Mouse (Mus musculus) T-helper 17 cell (primary cell): ENCODE data around the gene Shmt2.

Experiments
- in situ Hi-C, 2 experiments: fragments of 300-600 bp; cut with MboI, MseI; formaldehyde crosslinking; loops; 1 replicate in 1 of 2; 2 replicates in 1 of 2; pipeline ENCODE4 v1.15.1; 2025; ENCODE audit warnings: high pct_unique_total_duplicates in 2 of 2

Gene Shmt2

GRCm38 (mm10) chr10:127512307-127512666, 10.0 kb downstream of the Shmt2 start:
- in situ Hi-C loops = no loop called here

GRCm38 (mm10) chr10:127511634-127512306, 10.5 kb downstream of the Shmt2 start:
- in situ Hi-C loops = no loop called here

GRCm38 (mm10) chr10:127510895-127511617, 11.2 kb downstream of the Shmt2 start:
- in situ Hi-C loops = no loop called here

GRCm38 (mm10) chr10:127509837-127510701, 12.2 kb downstream of the Shmt2 start:
- in situ Hi-C loops = loop anchor here (5.0 kb wide), 1 partner anchor 32 kb away; no protein-coding TSS in a partner anchor

- in situ Hi-C loops = loop anchor here (5.0 kb wide), 1 partner anchor 33 kb away; no protein-coding TSS in a partner anchor
Measured at GRCm38 (mm10) chr10:127509051-127509836, 13.0 kb downstream of the Shmt2 start.

GRCm38 (mm10) chr10:127508239-127508638, 14.0 kb downstream of the Shmt2 start:
- in situ Hi-C loops = loop anchor here (5.0 kb wide), 1 partner anchor 34 kb away; no protein-coding TSS in a partner anchor

- in situ Hi-C loops = no loop called here
Measured at GRCm38 (mm10) chr10:127500894-127501893, 21.1 kb downstream of the Shmt2 start, which contains the start of gene Stac3. Gene Stac3, plus strand, starts transcription at chr10:127501686.

- in situ Hi-C loops = no loop called here
Measured at GRCm38 (mm10) chr10:127500042-127500441, 22.2 kb downstream of the Shmt2 start.

GRCm38 (mm10) chr10:127499516-127499915, 22.7 kb downstream of the Shmt2 start:
- in situ Hi-C loops = no loop called here

- in situ Hi-C loops = no loop called here
Measured at GRCm38 (mm10) chr10:127496156-127496555, 26.1 kb downstream of the Shmt2 start.

- in situ Hi-C loops = no loop called here
Measured at GRCm38 (mm10) chr10:127492118-127492517, 30.1 kb downstream of the Shmt2 start.

- in situ Hi-C loops = no loop called here
Measured at GRCm38 (mm10) chr10:127491128-127491512, 31.1 kb downstream of the Shmt2 start.

- in situ Hi-C loops = no loop called here
Measured at GRCm38 (mm10) chr10:127490160-127491127, 31.8 kb downstream of the Shmt2 start.

- in situ Hi-C loops = no loop called here
Measured at GRCm38 (mm10) chr10:127488856-127489255, 33.4 kb downstream of the Shmt2 start.

GRCm38 (mm10) chr10:127485235-127485634, 37.0 kb downstream of the Shmt2 start:
- in situ Hi-C loops = no loop called here

- in situ Hi-C loops = no loop called here
Measured at GRCm38 (mm10) chr10:127480833-127481813, 41.1 kb downstream of the Shmt2 start.

GRCm38 (mm10) chr10:127479131-127479530, 43.1 kb downstream of the Shmt2 start:
- in situ Hi-C loops = no loop called here
